Mouse (Mus musculus): Measurements from ENCODE around the gene Lrp11. TPM values are rescaled to one million over a fixed set of nuclear protein-coding genes. Genes with fewer than 3 reads are reported as not detected.

Lrp11 gene
- polyA plus RNA-seq, 1 experiment from 2014 or later: 29.0 TPM

- Histone ChIP-seq H3K36me3 (ENCODE audit: control insufficient read depth, insufficient read depth, low read length) (peaks cover 42% of the 10 kb centered on the region), H3K4me1 (ENCODE audit: control insufficient read depth, insufficient read depth, low read length) (no peaks in the 10 kb centered on the region), H3K9me3 (replicated peaks; ENCODE audit: control insufficient read depth, low read length) (no peaks in the 10 kb centered on the region), H3K27me3 (replicated peaks; ENCODE audit: control insufficient read depth, insufficient read depth, low read length) (no peaks in the 10 kb centered on the region), H3K4me2 (ENCODE audit: low read length) (no peak overlapping the region), H3K27ac (ENCODE audit: low read depth, low read length) (no peak overlapping the region), H3K4me3 (ENCODE audit: low read depth, low read length) (no peak overlapping the region), H3K9ac (ENCODE audit: low read length) (no peak overlapping the region)
- WGBS: 86% methylated on average over 16 of the region's 16 CpGs
- DNase-seq (ENCODE audit: low spot score): no peak
- no peak for ATAC-seq
Measured at GRCm38 (mm10) chr10:7630951-7631720, 41.5 kb downstream of the Lrp11 start.

GRCm38 (mm10) chr10:7640366-7640765, 50.8 kb downstream of the Lrp11 start:
- H3K9me3 ChIP-seq (replicated peaks; ENCODE audit: control insufficient read depth, low read length): no peaks in the 10 kb centered on the region
- no peak overlapping the region for H3K4me2 ChIP-seq (ENCODE audit: low read length)
- no peak for ATAC-seq
- no peaks in the 10 kb centered on the region for H3K27me3 ChIP-seq (replicated peaks; ENCODE audit: control insufficient read depth, insufficient read depth, low read length)
- WGBS: 94% methylated on average over 12 of the region's 12 CpGs
- H3K4me1 ChIP-seq (ENCODE audit: control insufficient read depth, insufficient read depth, low read length): no peaks in the 10 kb centered on the region
- no peak overlapping the region for H3K9ac ChIP-seq (ENCODE audit: low read length)
- DNase-seq (ENCODE audit: low spot score): no peak
- H3K27ac ChIP-seq (ENCODE audit: low read depth, low read length): no peak overlapping the region
- H3K36me3 ChIP-seq (ENCODE audit: control insufficient read depth, insufficient read depth, low read length): peaks cover 67% of the 10 kb centered on the region
- H3K4me3 ChIP-seq (ENCODE audit: low read depth, low read length): no peak overlapping the region

DNA sequence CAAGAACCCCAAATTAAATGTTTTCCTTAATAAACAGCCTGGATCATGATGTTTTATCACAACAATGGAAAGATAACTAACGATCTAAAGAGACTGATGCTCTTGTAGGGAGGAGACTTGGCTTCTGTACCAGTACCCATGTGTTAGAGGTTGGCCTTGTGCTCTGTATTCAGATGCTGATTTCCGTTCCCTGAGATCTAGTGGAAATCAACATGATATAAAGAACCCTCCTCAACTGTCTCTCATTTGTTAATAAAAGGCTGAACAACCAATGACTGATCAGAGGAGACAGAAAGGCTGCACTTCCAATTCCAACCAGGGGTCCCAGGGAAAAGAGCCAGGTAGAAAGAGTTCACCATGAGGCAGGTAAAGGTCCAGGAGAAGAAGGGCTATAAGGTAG, 56.3 kb downstream of the Lrp11 start:
- Histone ChIP-seq H3K4me2 (ENCODE audit: low read length) (no peak overlapping the region), H3K4me3 (ENCODE audit: low read depth, low read length) (no peak overlapping the region), H3K9ac (ENCODE audit: low read length) (no peak overlapping the region), H3K36me3 (ENCODE audit: control insufficient read depth, insufficient read depth, low read length) (peaks cover 55% of the 10 kb centered on the region), H3K4me1 (ENCODE audit: control insufficient read depth, insufficient read depth, low read length) (no peaks in the 10 kb centered on the region), H3K27me3 (replicated peaks; ENCODE audit: control insufficient read depth, insufficient read depth, low read length) (no peaks in the 10 kb centered on the region), H3K9me3 (replicated peaks; ENCODE audit: control insufficient read depth, low read length) (no peaks in the 10 kb centered on the region), H3K27ac (ENCODE audit: low read depth, low read length) (no peak overlapping the region)
- ATAC-seq (no peak), DNase-seq (ENCODE audit: low spot score) (no peak)
- 72% methylated on average over 2 of the region's 2 CpGs for WGBS

- Histone ChIP-seq H3K4me1 (ENCODE audit: control insufficient read depth, insufficient read depth, low read length) (no peaks in the 10 kb centered on the region), H3K9ac (ENCODE audit: low read length) (no peak overlapping the region), H3K27me3 (replicated peaks; ENCODE audit: control insufficient read depth, insufficient read depth, low read length) (no peaks in the 10 kb centered on the region), H3K4me3 (ENCODE audit: low read depth, low read length) (no peak overlapping the region), H3K27ac (ENCODE audit: low read depth, low read length) (no peak overlapping the region), H3K9me3 (replicated peaks; ENCODE audit: control insufficient read depth, low read length) (no peaks in the 10 kb centered on the region), H3K4me2 (ENCODE audit: low read length) (no peak overlapping the region), H3K36me3 (ENCODE audit: control insufficient read depth, insufficient read depth, low read length) (peaks cover 32% of the 10 kb centered on the region)
- ATAC-seq (no peak), DNase-seq (ENCODE audit: low spot score) (no peak)
- 91% methylated on average over 4 of the region's 4 CpGs for WGBS
Measured at GRCm38 (mm10) chr10:7649059-7649458, 59.5 kb downstream of the Lrp11 start.

- WGBS: 99% methylated on average over 2 of the region's 2 CpGs
- no peak overlapping the region for H3K4me3 ChIP-seq (ENCODE audit: low read depth, low read length)
- H3K27ac ChIP-seq (ENCODE audit: low read depth, low read length): no peak overlapping the region
- H3K4me2 ChIP-seq (ENCODE audit: low read length): no peak overlapping the region
- no peak overlapping the region for H3K9ac ChIP-seq (ENCODE audit: low read length)
- H3K4me1 ChIP-seq (ENCODE audit: control insufficient read depth, insufficient read depth, low read length): no peaks in the 10 kb centered on the region
- peaks cover 24% of the 10 kb centered on the region for H3K36me3 ChIP-seq (ENCODE audit: control insufficient read depth, insufficient read depth, low read length)
- ATAC-seq (no peak), DNase-seq (ENCODE audit: low spot score) (no peak)
- no peaks in the 10 kb centered on the region for H3K27me3 ChIP-seq (replicated peaks; ENCODE audit: control insufficient read depth, insufficient read depth, low read length)
- H3K9me3 ChIP-seq (replicated peaks; ENCODE audit: control insufficient read depth, low read length): no peaks in the 10 kb centered on the region
Measured at GRCm38 (mm10) chr10:7651057-7651456, 61.5 kb downstream of the Lrp11 start.

GRCm38 (mm10) chr10:7662471-7663141, 73.0 kb downstream of the Lrp11 start:
- Histone ChIP-seq H3K4me1 (ENCODE audit: control insufficient read depth, insufficient read depth, low read length) (peaks cover 5% of the 10 kb centered on the region), H3K9ac (ENCODE audit: low read length) (peak overlapping the region; percentile 94), H3K36me3 (ENCODE audit: control insufficient read depth, insufficient read depth, low read length) (no peaks in the 10 kb centered on the region), H3K9me3 (replicated peaks; ENCODE audit: control insufficient read depth, low read length) (no peaks in the 10 kb centered on the region), H3K27me3 (replicated peaks; ENCODE audit: control insufficient read depth, insufficient read depth, low read length) (no peaks in the 10 kb centered on the region), H3K4me2 (ENCODE audit: low read length) (peak overlapping the region; percentile 94), H3K4me3 (ENCODE audit: low read depth, low read length) (peak overlapping the region; percentile 86), H3K27ac (ENCODE audit: low read depth, low read length) (peak overlapping the region; percentile 88)
- ATAC-seq (peak; percentile 81), DNase-seq (ENCODE audit: low spot score) (no peak)
- WGBS: under 1% methylated on average over 44 of the region's 44 CpGs

DNA sequence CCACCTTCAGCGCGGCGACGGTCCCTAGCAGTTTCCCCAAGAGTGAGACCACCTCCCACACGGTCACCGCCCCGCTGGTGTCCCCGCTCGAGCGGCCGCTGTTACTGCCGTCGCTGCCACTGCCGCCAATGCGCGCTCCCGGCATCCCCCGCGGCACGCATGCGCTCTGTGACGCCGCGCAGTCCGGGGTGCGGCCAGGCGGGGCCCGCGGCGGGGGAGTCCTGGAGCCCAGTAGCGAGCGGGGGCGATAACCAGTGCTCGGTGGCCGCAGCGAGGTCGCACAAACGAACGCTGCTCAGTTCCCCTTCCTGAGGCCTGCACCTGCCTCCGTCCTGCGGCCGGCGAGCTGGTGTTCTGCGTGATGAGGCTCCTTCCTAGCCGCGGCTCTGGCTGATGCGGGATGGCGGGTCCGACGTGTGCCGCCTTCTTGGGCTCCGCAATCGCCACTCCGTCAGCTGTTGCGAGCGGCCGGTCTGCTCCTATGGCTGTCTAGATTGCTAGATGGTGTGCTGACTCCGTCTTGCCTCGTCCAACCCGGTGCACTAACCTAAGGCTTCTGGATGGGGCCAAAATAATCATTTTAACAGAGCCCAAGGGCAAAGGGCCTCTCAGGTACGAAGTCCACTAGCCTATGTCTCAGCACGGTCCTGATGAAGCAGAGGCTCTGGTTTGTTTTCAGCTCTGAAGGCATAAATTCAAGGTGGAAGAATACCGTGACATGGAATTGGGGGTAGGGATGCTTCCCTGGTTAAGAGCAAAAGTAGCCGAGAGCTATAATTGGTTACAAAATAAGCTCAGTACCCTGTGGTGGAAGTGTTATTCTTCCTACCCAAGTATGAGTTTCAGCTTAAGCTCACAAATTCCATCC, 73.8 kb downstream of the Lrp11 start:
- ATAC-seq: peak; percentile 93
- Histone ChIP-seq H3K36me3 (ENCODE audit: control insufficient read depth, insufficient read depth, low read length) (no peaks in the 10 kb centered on the region), H3K4me2 (ENCODE audit: low read length) (peak overlapping the region; percentile 94), H3K27ac (ENCODE audit: low read depth, low read length) (peak overlapping the region; percentile 88), H3K9ac (ENCODE audit: low read length) (peak overlapping the region; percentile 94), H3K9me3 (replicated peaks; ENCODE audit: control insufficient read depth, low read length) (no peaks in the 10 kb centered on the region), H3K4me3 (ENCODE audit: low read depth, low read length) (peak overlapping the region; percentile 86), H3K4me1 (ENCODE audit: control insufficient read depth, insufficient read depth, low read length) (peaks cover 10% of the 10 kb centered on the region), H3K27me3 (replicated peaks; ENCODE audit: control insufficient read depth, insufficient read depth, low read length) (no peaks in the 10 kb centered on the region)
- DNase-seq (ENCODE audit: low spot score): peak; percentile 93
- under 1% methylated on average over 51 of the region's 64 CpGs for WGBS

- Histone ChIP-seq H3K9ac (ENCODE audit: low read length) (peak overlapping the region; percentile 94), H3K4me3 (ENCODE audit: low read depth, low read length) (peak overlapping the region; percentile 86), H3K4me1 (ENCODE audit: control insufficient read depth, insufficient read depth, low read length) (peaks cover 10% of the 10 kb centered on the region), H3K36me3 (ENCODE audit: control insufficient read depth, insufficient read depth, low read length) (no peaks in the 10 kb centered on the region), H3K9me3 (replicated peaks; ENCODE audit: control insufficient read depth, low read length) (no peaks in the 10 kb centered on the region), H3K27me3 (replicated peaks; ENCODE audit: control insufficient read depth, insufficient read depth, low read length) (no peaks in the 10 kb centered on the region), H3K27ac (ENCODE audit: low read depth, low read length) (0 out of 2 replicates have a peak overlapping the region, but pooled peaks have one; percentile 88), H3K4me2 (ENCODE audit: low read length) (peak overlapping the region; percentile 94)
- ATAC-seq (no peak), DNase-seq (ENCODE audit: low spot score) (no peak)
- WGBS: 76% methylated on average over 6 of the region's 6 CpGs
Measured at GRCm38 (mm10) chr10:7664027-7664526, 74.5 kb downstream of the Lrp11 start.

Data from forebrain, embryonic 14.5 days (tissue).